Mouse (Mus musculus) bone marrow, adult 2 months (tissue): ENCODE data around the gene Nubp2. TPM values are rescaled to one million over a fixed set of nuclear protein-coding genes. Genes with fewer than 3 reads are reported as not detected.

Source experiments
- H3K27ac ChIP-seq: fragments of 200-500 bp; 2 replicates; pipeline ENCODE4 v1.5.1; 2012; ENCODE audit warnings: low read depth, mild to moderate bottlenecking, control low read depth, inconsistent platforms, low read length; ENCODE audit not compliant: control insufficient read depth, poor library complexity, insufficient read depth
- H3K4me1 ChIP-seq: fragments of 200-500 bp; 2 replicates; pipeline ENCODE4 v1.6.1; 2011; ENCODE audit warnings: low read length; ENCODE audit not compliant: control insufficient read depth, insufficient read depth
- H3K4me3 ChIP-seq: fragments of 200-500 bp; replicated peaks from 2 replicates; pipeline ENCODE3; 2011; ENCODE audit warnings: mild to moderate bottlenecking, low read depth, low read length, control low read depth; ENCODE audit not compliant: control insufficient read depth
- CTCF ChIP-seq: fragments of 200-500 bp; IDR thresholded peaks from 2 replicates; pipeline ENCODE4 v1.5.1; 2011; ENCODE audit warnings: low read length, control low read depth; ENCODE audit not compliant: control insufficient read depth, insufficient read depth
- POLR2A ChIP-seq: fragments of 200-500 bp; IDR thresholded peaks from 2 replicates; pipeline ENCODE4 v1.6.1; 2011; ENCODE audit warnings: low read depth, mild to moderate bottlenecking, control low read depth, low read length, borderline replicate concordance; ENCODE audit not compliant: control insufficient read depth
- WGBS: fragments of 180-500 bp; shearing (Covaris S2); methylation state at CpG from one replicate; pipeline ENCODE4 v1.1.7; 2018; 5-methylcytosine and 5-hydroxymethylcytosine counted together
- polyA plus RNA-seq: library from polyadenylated mRNA; stranded (reverse); fragments of >200 nt; gene quantifications from 2 replicates; pipeline ENCODE4 v1.2.4, GENCODE M21; 2011; ENCODE audit warnings: low replicate concordance; ENCODE audit not compliant: missing spikeins, insufficient read depth, insufficient read length

Gene Nubp2
- polyA plus RNA-seq, 1 experiment: 45.6 TPM

DNA sequence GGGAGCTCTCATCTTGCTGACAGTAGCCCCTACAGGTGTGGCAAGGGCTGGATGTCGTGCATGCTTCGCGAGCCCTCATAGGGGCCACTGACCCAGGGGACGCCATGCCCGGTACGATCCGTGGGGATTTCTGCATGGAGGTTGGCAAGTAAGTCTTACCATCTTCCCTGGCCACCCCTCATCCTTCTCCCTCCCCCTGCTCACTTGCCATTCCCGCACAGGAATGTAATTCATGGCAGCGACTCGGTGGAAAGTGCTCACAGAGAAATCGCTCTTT lies 10.8 kb upstream of the Nubp2 start:
- 52% methylated on average over 11 of the region's 11 CpGs for WGBS
- TF ChIP-seq POLR2A (no peak), CTCF (no peak)
- peak overlapping the region; percentile 80 for H3K4me3 ChIP-seq
- H3K4me1 ChIP-seq: no peaks in the 10 kb centered on the region; the same call in 1 of the 2 replicates
- peak overlapping the region; percentile 83 for H3K27ac ChIP-seq

DNA sequence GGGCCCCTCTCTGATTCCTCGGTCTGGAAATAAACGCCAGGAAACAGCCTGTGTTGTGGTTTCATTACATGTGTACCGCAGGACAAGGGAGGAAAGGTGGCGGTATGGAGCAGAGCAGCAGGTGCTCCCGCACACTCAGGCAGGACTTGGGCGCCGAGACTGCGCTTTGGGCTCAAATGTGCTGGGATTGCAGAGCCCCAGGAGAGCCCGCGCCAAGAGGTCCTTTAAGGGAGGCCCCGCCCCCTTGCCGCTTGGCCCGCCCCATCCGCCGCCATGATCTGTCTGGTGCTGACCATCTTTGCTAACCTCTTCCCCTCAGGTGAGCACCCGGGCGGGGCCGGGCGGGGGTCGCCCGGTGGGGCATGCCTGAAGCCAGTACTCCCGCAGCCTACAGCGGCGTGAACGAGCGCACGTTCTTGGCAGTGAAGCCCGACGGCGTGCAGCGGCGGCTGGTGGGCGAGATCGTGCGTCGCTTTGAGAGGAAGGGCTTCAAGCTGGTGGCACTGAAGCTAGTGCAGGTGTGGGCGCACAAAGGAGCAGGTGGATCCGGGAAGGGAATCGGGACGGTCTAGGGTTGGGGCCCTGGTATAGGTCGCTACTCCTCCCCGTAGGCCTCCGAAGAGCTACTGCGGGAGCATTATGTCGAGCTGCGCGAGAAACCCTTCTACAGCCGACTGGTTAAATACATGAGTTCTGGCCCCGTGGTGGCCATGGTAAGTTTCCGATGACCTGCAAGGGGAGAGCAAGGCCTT lies 10.3 kb upstream of the Nubp2 start, which contains the start of gene Nme3:
TSS of gene Nme3 (plus strand) at position 260 of the 752 bp plus-strand sequence.
- Histone ChIP-seq H3K27ac (peak within 1 kb of the TSS; percentile 83), H3K4me3 (peak within 1 kb of the TSS; percentile 80), H3K4me1 (no peaks in the 10 kb centered on the region; the same call in 1 of the 2 replicates)
- 2% methylated on average over 50 of the region's 50 CpGs for WGBS
- TF ChIP-seq CTCF: no peak
- TF ChIP-seq POLR2A: peak; percentile 47; the same call in 1 of the 2 replicates

DNA sequence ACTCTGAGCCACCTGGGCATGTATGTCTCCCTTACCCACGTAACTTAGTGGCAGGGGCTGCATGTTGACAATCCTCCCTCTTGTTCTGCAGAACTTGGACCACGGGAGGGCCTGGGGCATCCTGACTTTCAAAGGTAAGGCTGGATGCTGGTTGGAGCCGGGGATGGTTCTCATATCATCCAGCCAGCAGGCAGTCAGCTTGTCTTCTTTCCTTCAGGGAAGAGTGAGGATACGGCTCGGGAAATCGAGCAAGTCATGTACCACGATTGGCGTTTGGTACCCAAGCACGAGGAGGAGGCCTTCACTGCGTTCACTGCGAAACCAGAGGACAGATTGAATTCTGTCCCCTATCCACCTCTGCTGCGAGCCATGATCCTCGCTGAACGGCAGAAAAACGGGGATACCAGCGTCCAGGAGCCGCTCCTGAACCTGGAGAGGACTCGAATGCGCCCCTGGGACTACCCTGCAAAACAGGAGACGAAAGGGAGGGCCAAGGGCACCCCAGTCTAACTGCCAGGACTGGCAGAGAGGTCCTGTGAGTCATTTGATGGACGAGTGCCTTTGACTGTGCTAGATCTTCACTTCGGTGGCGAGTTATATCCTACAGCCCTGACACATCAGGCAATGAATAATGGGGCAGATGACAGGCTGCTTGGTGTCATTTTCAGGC lies 9.6 kb upstream of the Nubp2 start:
- H3K4me3 ChIP-seq: peak overlapping the region; percentile 80
- WGBS: 4% methylated on average over 23 of the region's 23 CpGs
- H3K27ac ChIP-seq: peak overlapping the region; percentile 83
- no peaks in the 10 kb centered on the region; the same call in 1 of the 2 replicates for H3K4me1 ChIP-seq
- no peak for TF ChIP-seq POLR2A
- TF ChIP-seq CTCF: no peak

DNA sequence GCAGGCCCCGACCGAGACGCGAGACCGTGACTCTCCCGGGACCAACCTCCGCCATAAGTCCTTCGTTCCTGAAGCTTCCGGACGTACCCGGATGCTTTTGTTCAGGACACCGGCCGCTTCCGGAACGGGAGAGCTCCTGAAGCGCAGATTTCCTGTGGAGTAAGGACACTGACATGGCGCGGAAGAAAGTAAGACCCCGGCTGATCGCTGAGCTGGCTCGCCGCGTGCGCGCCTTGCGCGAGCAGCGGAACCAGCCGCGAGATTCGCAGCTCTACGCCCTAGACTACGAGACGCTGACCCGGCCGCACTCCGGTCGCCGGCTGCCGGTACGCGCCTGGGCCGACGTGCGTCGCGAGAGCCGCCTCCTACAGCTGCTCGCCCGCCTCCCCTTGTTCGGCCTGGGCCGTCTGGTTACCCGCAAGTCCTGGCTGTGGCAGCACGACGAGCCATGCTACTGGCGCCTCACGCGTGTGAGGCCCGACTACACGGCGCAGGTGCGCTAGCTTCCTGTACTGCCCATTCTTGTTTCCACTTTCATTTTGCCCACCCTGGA lies 8.9 kb upstream of the Nubp2 start, which contains the start of the genes Eme2 and Mrps34:
TSS of gene Eme2 (minus strand) at position 93 of the 553 bp plus-strand sequence.
TSS of gene Mrps34 (plus strand) at position 122 of the 553 bp plus-strand sequence.
- Histone ChIP-seq H3K27ac (peak within 1 kb of the TSS; percentile 83), H3K4me3 (peak within 1 kb of the TSS; percentile 80), H3K4me1 (no peaks in the 10 kb centered on the region; the same call in 1 of the 2 replicates)
- WGBS: under 1% methylated on average over 62 of the region's 62 CpGs
- TF ChIP-seq POLR2A: peak; percentile 66; the same call in 1 of the 2 replicates
- TF ChIP-seq CTCF: no peak

DNA sequence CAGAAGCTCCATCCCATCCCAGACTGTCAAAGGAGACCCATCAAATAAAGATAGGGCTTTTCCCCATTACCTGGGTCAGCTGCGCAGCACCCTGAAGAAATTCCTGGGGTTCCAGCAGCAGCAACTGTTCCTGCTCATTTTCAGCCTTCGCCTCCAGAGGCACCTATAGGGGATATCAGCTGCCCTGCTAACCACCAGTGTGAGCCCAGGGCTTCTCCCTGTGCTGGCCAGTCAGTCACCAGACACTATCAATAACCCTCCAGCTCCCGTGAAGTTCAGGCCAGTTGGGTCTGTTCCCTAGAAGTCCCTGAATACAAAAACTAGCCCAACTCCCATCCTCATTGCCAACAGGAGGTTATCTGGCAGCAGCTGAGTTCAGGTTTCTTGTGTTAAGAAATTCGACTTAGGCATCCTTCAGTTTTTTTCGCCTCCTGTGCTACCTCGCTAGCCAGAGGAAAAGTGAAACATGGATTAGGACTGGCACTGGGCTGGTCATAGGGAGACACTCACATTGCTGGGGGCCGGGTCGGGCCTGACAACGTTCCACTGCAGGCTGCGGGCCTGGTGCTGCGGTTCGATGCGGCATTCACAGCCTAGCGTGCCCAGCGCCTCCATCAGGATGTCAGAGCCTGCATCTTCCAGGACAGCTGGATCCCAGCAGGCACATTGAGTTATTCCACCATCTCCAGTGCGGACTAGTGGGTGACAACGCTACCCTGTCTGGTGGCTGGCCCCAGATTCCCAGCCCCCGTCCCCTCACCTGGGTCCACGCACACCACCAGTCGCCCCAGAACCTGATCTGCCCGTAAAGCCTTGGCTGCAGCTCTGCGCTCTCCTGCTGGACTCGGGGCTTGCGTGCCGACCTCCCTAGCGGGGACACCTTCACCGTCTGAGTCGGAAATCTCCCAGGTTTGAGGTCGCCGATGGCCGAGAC lies 8.2 kb upstream of the Nubp2 start:
- WGBS: 10% methylated on average over 31 of the region's 31 CpGs
- no peak for TF ChIP-seq POLR2A
- no peak for TF ChIP-seq CTCF
- H3K27ac ChIP-seq: peak overlapping the region; percentile 83
- peak overlapping the region; percentile 80 for H3K4me3 ChIP-seq
- no peaks in the 10 kb centered on the region; the same call in 1 of the 2 replicates for H3K4me1 ChIP-seq

DNA sequence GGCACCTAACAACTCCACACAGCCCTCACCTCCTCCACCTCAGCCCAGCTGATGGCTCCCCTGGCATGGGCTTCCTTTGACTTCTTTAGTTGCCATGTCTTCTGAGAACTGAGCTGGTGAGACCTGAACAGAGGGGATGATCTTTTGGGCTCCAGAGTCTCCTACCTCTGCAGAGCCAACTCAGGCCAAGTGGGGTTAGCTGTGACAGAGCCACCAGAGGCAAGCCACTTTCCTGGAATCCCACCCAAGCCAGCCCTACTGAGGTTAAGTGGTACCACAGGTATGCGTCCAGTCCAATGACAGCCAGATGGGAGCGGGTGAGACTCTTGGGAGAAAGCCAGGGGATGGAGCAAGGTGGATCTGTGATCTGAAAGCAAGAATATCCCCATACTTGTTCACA lies 7.1 kb upstream of the Nubp2 start:
- TF ChIP-seq CTCF (no peak), POLR2A (no peak)
- Histone ChIP-seq H3K4me3 (no peak overlapping the region), H3K4me1 (no peaks in the 10 kb centered on the region; the same call in 1 of the 2 replicates), H3K27ac (no peak overlapping the region)
- 96% methylated on average over 2 of the region's 2 CpGs for WGBS

DNA sequence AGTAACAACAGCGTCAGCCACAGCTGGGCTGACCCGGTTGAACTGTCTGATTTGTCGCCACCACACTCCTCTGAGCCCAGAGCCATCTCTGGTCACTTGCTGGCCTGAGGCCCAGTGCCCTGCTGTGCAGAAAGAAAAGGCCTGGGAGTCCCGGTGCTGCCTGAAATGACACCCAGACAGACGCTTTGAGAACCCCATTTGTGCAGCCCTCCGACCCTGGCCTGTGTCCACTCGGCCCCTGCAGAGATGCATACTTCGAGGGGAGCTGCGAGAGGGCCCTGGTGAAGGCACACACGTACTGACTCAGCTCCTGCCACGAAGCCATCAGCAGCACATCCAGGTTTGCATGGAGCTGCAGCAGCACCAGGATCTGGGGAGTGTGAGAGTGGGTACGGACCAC lies 6.6 kb upstream of the Nubp2 start:
- TF ChIP-seq CTCF: no peak
- TF ChIP-seq POLR2A: no peak
- Histone ChIP-seq H3K4me3 (no peak overlapping the region), H3K27ac (no peak overlapping the region), H3K4me1 (no peaks in the 10 kb centered on the region; the same call in 1 of the 2 replicates)
- WGBS: 93% methylated on average over 12 of the region's 12 CpGs

DNA sequence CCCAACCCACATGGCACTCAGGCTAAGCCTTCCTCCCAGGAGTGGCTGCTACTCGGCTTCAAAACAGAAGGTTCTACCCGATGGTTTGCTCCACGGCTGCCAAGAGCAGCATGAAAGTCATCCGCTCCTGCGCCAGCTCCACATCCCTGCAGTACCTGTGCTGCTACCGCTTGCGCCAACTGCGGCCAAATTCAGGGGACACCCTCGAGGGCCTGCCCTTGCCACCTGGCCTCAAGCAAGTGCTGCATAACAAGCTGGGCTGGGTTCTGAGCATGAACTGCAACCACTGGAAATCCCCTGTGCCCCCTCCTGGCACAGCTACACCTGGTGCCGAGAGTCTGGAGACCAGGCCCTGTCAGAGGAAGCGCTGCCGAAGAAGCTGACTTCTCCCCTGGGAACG lies 5.2 kb upstream of the Nubp2 start:
- Histone ChIP-seq H3K4me3 (no peak overlapping the region), H3K27ac (no peak overlapping the region), H3K4me1 (peaks cover 4% of the 10 kb centered on the region)
- WGBS: 85% methylated on average over 13 of the region's 13 CpGs
- 0 out of 2 replicates have a peak, but pooled peaks have one; percentile 4 for TF ChIP-seq POLR2A
- no peak for TF ChIP-seq CTCF
